Mouse (Mus musculus) hindbrain, embryonic 10.5 days (tissue): ENCODE results near the gene Zgpat. TPM values are rescaled to one million over a fixed set of nuclear protein-coding genes. Genes with fewer than 3 reads are reported as not detected.

Source experiments
- DNase-seq: peaks from one replicate; pipeline ENCODE4 v3.0.0-alpha.2; 2017; ENCODE audit warnings: low spot score
- H3K27ac ChIP-seq: fragments of 300-500 bp; sonication (generic); 2 replicates; pipeline ENCODE4 v1.5.1; 2016; ENCODE audit warnings: mild to moderate bottlenecking, moderate library complexity
- H3K27me3 ChIP-seq: fragments of 300-500 bp; sonication (generic); 2 replicates; pipeline ENCODE4 v1.6.1; 2016; ENCODE audit warnings: mild to moderate bottlenecking; ENCODE audit not compliant: poor library complexity, insufficient read depth, severe bottlenecking
- H3K36me3 ChIP-seq: fragments of 300-500 bp; sonication (generic); 2 replicates; pipeline ENCODE4 v1.6.1; 2016; ENCODE audit warnings: mild to moderate bottlenecking, moderate library complexity
- H3K4me1 ChIP-seq: fragments of 300-500 bp; sonication (generic); replicated peaks from 2 replicates; pipeline ENCODE4 v1.6.1; 2016; ENCODE audit warnings: mild to moderate bottlenecking
- H3K4me3 ChIP-seq: fragments of 300-500 bp; sonication (generic); 2 replicates; pipeline ENCODE4 v1.5.1; 2016; ENCODE audit warnings: mild to moderate bottlenecking, moderate library complexity
- H3K9me3 ChIP-seq: fragments of 300-500 bp; sonication (generic); 2 replicates; pipeline ENCODE4 v1.6.1; 2016; ENCODE audit warnings: mild to moderate bottlenecking, moderate library complexity
- WGBS: fragments of 180-500 bp; shearing (Covaris S2); methylation state at CpG from one replicate; pipeline ENCODE4 v1.1.7; 2016; 5-methylcytosine and 5-hydroxymethylcytosine counted together
- polyA plus RNA-seq: library from polyadenylated mRNA; unstranded; fragments of >200 nt; fragmentation: Nextera tagmentation; extraction: Ambion mirVana; gene quantifications from 2 replicates; pipeline ENCODE4 v1.2.1, GENCODE M21; 2016

Zgpat gene
- polyA plus RNA-seq = 45.4 and 53.0 TPM in 2 replicates

- peak within 1 kb of the TSS; percentile 90 for H3K4me3 ChIP-seq
- peaks cover 5% of the 10 kb centered on the region for H3K9me3 ChIP-seq
- under 1% methylated on average over 71 of the region's 71 CpGs for WGBS
- H3K36me3 ChIP-seq = peaks cover 62% of the 10 kb centered on the region
- no peaks in the 10 kb centered on the region for H3K27me3 ChIP-seq
- H3K4me1 ChIP-seq = peaks cover 41% of the 10 kb centered on the region
- DNase-seq = peak; percentile 92
- H3K27ac ChIP-seq = peak within 1 kb of the TSS; percentile 95
These were observed at the start of gene Zgpat, which contains the start of gene Arfrp1 for GRCm38 (mm10) chr2:181364860-181365596. Gene Zgpat (plus strand): TSS chr2:181364928. Gene Arfrp1 (minus strand): TSS chr2:181365404.

DNA sequence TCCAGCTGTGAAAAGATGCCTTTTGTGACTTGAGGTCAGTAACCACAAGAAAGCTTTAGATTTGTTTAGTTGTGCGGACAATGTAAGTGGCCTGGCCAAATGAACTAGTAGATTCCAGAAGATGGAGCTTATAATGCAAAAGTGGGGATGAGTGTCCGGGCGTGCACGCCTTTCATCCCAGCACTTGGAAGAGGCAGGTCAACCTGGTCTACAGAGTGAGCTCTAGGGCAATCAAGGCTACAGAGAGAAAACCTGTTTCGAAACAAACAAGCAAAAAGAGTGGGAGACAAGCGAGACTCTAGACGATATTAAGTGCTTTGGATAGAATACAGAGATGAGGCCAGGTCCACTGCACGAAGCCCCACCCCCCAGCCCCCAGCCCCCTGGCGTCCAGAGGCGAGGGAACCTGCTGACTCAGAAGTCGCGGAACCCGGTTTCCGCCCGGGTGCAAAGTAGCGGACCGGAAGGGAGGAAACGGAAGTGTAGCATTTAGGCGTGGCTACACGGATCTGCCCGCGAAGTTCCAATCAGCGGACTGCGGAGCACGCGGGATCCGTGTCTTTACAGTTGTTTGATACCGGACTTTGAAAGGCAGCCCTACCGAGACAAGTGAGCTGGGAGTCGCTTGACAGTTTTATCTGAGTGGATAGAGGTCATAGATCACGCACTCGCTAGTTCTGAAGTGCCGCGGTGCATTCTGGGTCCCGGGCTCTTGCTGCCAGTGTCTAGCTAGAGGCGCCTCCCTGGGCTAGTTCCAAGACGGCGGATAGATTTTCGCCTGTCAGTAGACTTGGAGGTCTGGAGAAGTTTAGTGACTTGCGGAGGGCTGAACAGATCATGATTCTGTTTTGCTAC is 45.3 kb upstream of the Zgpat start, which contains the start of gene Rtel1:
TSS of gene Rtel1 (plus strand) at position 492 of the 855 bp plus-strand sequence.
- 7% methylated on average over 40 of the region's 40 CpGs for WGBS
- Histone ChIP-seq H3K4me1 (peaks cover 17% of the 10 kb centered on the region), H3K27ac (peak within 1 kb of the TSS; percentile 91), H3K36me3 (peaks cover 26% of the 10 kb centered on the region), H3K27me3 (peaks cover 27% of the 10 kb centered on the region), H3K4me3 (peak within 1 kb of the TSS; percentile 69), H3K9me3 (no peaks in the 10 kb centered on the region)
- DNase-seq = peak; percentile 91

DNA sequence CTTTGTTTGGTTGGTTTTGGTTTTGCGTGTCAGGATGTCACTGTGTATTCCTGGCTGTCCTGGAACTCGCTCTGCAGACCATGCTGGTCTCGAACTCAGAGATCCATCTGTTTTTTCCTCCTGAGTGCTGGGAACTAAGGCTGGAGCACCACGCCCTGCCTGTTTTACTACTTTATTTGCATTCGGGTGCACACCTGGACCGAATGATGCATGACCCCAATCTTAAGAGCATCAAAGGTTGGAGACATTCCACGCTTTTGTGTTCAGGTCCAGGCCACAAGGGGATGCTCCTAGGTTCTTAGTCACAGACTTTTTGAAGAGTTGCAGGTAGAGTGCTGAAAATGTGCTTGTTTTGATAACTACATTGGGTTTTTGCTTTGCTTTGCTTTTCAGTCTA is 44.6 kb upstream of the Zgpat start:
- Histone ChIP-seq H3K4me3 (peak overlapping the region; percentile 69), H3K4me1 (peaks cover 17% of the 10 kb centered on the region), H3K27ac (peak overlapping the region; percentile 91), H3K9me3 (no peaks in the 10 kb centered on the region), H3K27me3 (peaks cover 21% of the 10 kb centered on the region), H3K36me3 (peaks cover 32% of the 10 kb centered on the region)
- no peak for DNase-seq
- 14% methylated on average over 7 of the region's 7 CpGs for WGBS

DNA sequence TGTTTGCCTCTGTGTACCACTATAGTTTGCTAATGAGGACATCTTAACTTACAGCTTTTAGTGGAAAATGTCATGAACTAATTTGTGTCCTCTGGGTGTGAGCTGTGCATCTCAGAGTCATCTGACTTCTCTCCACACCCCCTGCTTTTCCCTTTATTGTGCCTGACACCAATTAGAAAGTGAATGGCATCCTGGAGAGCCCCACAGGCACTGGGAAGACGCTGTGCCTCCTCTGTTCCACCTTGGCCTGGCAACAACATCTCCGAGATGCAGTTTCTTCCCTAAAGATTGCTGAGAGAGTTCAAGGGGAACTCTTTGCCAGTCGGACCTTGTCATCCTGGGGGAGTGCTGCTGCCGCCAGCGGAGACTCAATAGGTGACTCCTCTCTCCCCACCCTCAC is 42.6 kb upstream of the Zgpat start:
- H3K36me3 ChIP-seq = peaks cover 53% of the 10 kb centered on the region
- 72% methylated on average over 5 of the region's 5 CpGs for WGBS
- H3K4me3 ChIP-seq = no peak overlapping the region
- H3K9me3 ChIP-seq = no peaks in the 10 kb centered on the region
- DNase-seq = no peak
- H3K27ac ChIP-seq = no peak overlapping the region
- H3K4me1 ChIP-seq = peaks cover 17% of the 10 kb centered on the region
- peaks cover 3% of the 10 kb centered on the region; the same call in 1 of the 2 replicates for H3K27me3 ChIP-seq

DNA sequence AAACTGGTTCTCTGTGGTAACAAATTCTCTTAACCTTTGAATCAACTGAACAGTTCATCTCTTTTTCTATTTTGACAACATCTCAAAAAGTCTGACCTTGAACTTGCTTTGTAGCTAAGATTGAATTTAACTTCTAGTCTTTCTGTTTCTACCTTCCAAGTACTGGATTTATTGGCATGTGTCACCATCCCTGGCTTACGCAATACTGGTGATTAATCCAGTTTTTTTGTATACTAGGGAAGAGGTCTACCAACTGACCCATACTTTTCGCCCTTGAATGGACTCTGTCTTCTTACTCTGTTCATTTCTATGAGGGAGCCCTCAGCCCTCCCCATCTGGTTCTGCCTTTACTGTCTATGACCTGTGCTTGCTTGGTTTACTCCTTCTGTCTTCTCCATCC is 38.6 kb upstream of the Zgpat start:
- no peak overlapping the region for H3K4me3 ChIP-seq
- no peaks in the 10 kb centered on the region for H3K4me1 ChIP-seq
- no peak for DNase-seq
- H3K27ac ChIP-seq = no peak overlapping the region
- no peaks in the 10 kb centered on the region for H3K27me3 ChIP-seq
- no peaks in the 10 kb centered on the region for H3K9me3 ChIP-seq
- 96% methylated on average over 2 of the region's 2 CpGs for WGBS
- peaks cover 92% of the 10 kb centered on the region for H3K36me3 ChIP-seq

GRCm38 (mm10) chr2:181332542-181332941 is 32.2 kb upstream of the Zgpat start:
- Histone ChIP-seq H3K4me3 (no peak overlapping the region), H3K27me3 (no peaks in the 10 kb centered on the region), H3K27ac (no peak overlapping the region), H3K4me1 (no peaks in the 10 kb centered on the region), H3K9me3 (no peaks in the 10 kb centered on the region), H3K36me3 (peaks cover 93% of the 10 kb centered on the region)
- DNase-seq = no peak

- DNase-seq = peak; percentile 61
- Histone ChIP-seq H3K27me3 (no peaks in the 10 kb centered on the region), H3K4me3 (no peak overlapping the region), H3K36me3 (peaks cover 93% of the 10 kb centered on the region), H3K27ac (no peak overlapping the region), H3K4me1 (no peaks in the 10 kb centered on the region), H3K9me3 (no peaks in the 10 kb centered on the region)
- WGBS = 64% methylated on average over 3 of the region's 3 CpGs
These were observed 30.7 kb upstream of the Zgpat start for GRCm38 (mm10) chr2:181334023-181334422.

DNA sequence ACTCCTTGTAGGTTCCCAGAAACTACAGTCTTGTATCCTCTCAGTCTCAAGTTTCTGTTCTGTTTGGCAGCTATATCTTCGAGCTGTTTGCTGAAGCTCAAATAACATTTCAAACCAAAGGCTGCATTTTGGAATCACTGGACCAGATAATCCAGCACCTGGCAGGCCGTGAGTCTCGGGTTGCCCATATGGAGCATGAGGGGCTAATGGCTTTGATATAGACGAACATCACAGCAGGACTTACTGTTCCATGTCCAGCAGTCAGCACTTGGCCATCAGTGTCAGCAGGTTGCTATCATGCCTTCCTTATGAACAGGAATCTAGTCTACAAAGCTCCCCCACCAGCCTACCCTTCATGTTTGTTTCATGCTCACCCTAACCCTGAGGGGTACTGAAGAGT is 24.3 kb upstream of the Zgpat start:
- Histone ChIP-seq H3K9me3 (no peaks in the 10 kb centered on the region), H3K27ac (no peak overlapping the region), H3K36me3 (peaks cover 95% of the 10 kb centered on the region), H3K4me3 (no peak overlapping the region), H3K4me1 (no peaks in the 10 kb centered on the region), H3K27me3 (no peaks in the 10 kb centered on the region)
- 90% methylated on average over 4 of the region's 4 CpGs for WGBS
- DNase-seq = no peak

DNA sequence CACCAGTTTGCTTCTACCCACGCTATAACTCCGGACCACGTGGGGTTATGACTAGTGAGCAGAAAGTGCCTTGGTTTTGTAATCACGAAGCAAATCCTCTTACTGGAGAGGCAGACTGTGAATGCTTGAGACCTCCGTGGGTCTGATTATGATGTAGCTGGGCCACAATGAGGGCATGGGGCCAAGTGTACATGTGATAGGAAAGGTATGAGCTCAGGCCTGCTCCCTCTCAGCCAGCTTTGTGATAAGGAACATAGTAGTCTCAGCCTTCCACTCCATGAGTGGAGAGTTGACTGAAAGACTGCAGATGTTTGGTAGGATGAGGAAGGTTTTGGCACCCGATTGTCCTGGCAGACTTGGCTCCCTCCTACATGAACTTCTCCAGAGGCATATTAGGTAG is 22.0 kb upstream of the Zgpat start:
- no peaks in the 10 kb centered on the region for H3K27me3 ChIP-seq
- WGBS = 97% methylated on average over 6 of the region's 6 CpGs
- H3K4me1 ChIP-seq = no peaks in the 10 kb centered on the region
- H3K27ac ChIP-seq = no peak overlapping the region
- no peaks in the 10 kb centered on the region for H3K9me3 ChIP-seq
- no peak overlapping the region for H3K4me3 ChIP-seq
- peaks cover 95% of the 10 kb centered on the region for H3K36me3 ChIP-seq
- DNase-seq = no peak

DNA sequence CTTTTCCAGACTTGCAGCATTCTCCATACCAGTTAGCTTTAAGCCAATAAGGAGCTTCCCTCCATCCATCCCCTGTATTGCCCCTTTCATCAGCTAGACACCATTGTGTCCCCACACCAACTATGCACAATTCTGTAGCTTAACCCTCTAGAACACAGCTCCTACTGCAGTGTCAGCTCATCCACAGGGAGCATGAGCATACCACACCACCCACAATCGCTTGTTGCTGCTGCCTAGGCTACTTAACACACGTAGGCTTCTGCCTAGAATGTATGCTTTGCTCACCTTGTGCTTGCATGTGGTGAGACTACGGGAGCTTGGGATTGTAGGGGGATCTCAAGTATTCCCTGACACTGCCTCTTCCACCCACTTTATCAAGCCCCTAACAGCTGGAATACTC is 7.9 kb upstream of the Zgpat start:
- Histone ChIP-seq H3K4me3 (no peak overlapping the region), H3K4me1 (no peaks in the 10 kb centered on the region), H3K27ac (no peak overlapping the region), H3K9me3 (no peaks in the 10 kb centered on the region), H3K36me3 (peaks cover 100% of the 10 kb centered on the region), H3K27me3 (no peaks in the 10 kb centered on the region)
- 83% methylated on average over 3 of the region's 3 CpGs for WGBS
- no peak for DNase-seq

- Histone ChIP-seq H3K4me3 (peak overlapping the region; percentile 90), H3K27me3 (no peaks in the 10 kb centered on the region), H3K36me3 (peaks cover 62% of the 10 kb centered on the region), H3K9me3 (no peaks in the 10 kb centered on the region), H3K27ac (no peak overlapping the region), H3K4me1 (peaks cover 41% of the 10 kb centered on the region)
- WGBS = 81% methylated on average over 3 of the region's 3 CpGs
- no peak for DNase-seq
These were observed 782 bp upstream of the Zgpat start for GRCm38 (mm10) chr2:181363946-181364345.

DNA sequence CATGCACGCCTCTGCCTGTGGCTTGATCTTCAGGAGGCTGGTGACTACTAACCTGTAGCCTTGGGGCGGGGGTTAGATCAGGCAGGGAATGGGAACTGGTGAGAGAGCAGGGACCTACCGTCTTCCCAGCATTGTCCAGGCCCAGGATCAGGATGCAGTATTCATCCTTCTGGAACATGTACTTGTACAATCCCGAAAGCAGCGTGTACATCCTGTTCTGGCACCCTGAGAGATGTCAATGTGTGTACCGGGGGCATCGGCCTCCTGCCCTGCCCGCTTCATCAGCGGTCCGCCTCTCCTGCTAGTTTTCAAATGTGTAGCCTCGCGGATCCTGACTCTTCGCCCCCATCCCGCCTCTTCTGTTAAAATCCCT is 255 bp upstream of the Zgpat start:
- peak overlapping the region; percentile 95 for H3K27ac ChIP-seq
- peaks cover 41% of the 10 kb centered on the region for H3K4me1 ChIP-seq
- peaks cover 62% of the 10 kb centered on the region for H3K36me3 ChIP-seq
- H3K27me3 ChIP-seq = no peaks in the 10 kb centered on the region
- no peak for DNase-seq
- peak overlapping the region; percentile 90 for H3K4me3 ChIP-seq
- no peaks in the 10 kb centered on the region for H3K9me3 ChIP-seq
- WGBS = 12% methylated on average over 14 of the region's 14 CpGs

DNA sequence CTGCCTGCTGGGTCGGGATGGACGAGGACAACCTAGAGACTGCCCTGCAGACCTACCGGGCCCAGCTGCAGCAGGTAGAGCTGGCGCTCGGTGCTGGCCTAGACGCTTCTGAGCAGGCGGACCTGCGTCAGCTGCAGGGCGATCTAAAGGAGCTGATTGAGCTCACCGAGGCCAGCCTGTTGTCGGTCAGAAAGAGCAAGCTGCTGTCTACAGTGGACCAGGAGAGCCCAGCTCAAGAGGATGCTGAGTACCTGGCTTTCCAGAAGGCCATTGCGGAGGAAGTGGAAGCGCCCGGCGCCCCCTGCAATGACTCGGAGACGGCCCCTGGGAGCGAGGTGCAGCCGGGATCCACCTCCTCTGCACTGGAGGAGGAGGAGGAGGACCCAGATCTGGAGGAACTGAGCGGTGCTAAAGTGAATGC is 937 bp downstream of the Zgpat start:
- Histone ChIP-seq H3K36me3 (peaks cover 62% of the 10 kb centered on the region), H3K9me3 (peaks cover 5% of the 10 kb centered on the region), H3K4me3 (peak overlapping the region; percentile 90), H3K27ac (peak overlapping the region; percentile 95), H3K4me1 (peaks cover 41% of the 10 kb centered on the region), H3K27me3 (no peaks in the 10 kb centered on the region)
- WGBS = 0% methylated on average over 20 of the region's 20 CpGs
- no peak for DNase-seq
